Mouse (Mus musculus) gastrocnemius, postnatal 14 days (tissue): ENCODE measurements around the gene Olfr1252. TPM values are rescaled to one million over a fixed set of nuclear protein-coding genes. Genes with fewer than 3 reads are reported as not detected.

Source experiments
- DNase-seq: peaks from one replicate; pipeline ENCODE4 v3.0.0; 2021; ENCODE audit warnings: mixed read lengths
- intact Hi-C: fragments of 180-260 bp; cut with DNase I; formaldehyde crosslinking; loops from one replicate; pipeline ENCODE4 v1.15.1; 2025; ENCODE audit warnings: low total_unique reads
- long read RNA-seq, 2 experiments: library from polyadenylated mRNA; stranded (forward); transcript quantifications; one replicate each; pipeline ENCODE4 v2.0.0; 2021
- total RNA-seq, 2 experiments: library from RNA; stranded (reverse); gene quantifications; 2 replicates each; pipeline ENCODE4 v1.2.3; 2021

Gene Olfr1252
- not detected for total RNA-seq
- long read RNA-seq, experiment 1: 0 reads
- long read RNA-seq, experiment 2: 0 reads

DNA sequence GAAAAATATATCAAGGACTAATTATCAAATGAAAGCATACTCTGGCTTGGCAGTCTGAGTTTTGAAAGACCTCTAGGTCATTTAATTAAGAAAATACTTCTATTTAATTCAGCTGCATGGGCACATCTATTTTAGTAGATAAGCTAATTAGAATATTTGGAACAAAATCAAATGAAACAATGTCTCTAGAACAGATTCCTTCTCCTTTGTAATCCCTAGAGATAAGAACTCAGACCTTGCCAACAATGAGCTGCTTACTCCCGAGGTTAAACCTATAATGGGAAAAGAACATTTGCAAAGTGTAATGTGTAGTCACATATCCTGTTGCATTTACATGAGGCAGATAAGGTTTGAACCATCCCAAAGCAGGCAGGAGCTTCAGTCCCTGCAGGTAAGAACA, at the start of gene Olfr1252:
Olfr1252 (minus strand) TSS at position 101 of the 400 bp plus-strand sequence.
- DNase-seq: no peak
- intact Hi-C loops: no loop called here

DNA sequence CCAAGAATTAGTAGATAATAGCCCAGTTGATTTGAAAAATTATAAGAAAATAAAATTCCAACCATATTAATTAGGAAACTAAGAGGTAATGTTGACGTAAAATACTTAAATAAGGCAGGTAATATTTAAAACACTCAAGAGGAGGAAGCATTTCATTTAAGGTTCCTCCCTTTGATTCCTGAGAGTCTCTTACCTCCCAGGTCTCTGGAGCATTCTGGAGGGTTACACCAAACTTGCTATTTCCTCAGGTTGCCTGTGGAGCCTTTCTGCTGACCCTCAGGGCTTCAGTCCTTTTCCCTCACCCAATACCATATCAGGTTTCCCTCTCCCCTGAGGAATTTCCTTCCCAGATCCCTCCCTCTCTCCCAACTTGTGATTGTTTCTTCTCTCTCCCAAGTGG, 32.2 kb upstream of the Olfr1252 start, which contains the start of gene Olfr1253:
Olfr1253 (minus strand) TSS at position 101 of the 400 bp plus-strand sequence.
- intact Hi-C loops: no loop called here
- no peak for DNase-seq

DNA sequence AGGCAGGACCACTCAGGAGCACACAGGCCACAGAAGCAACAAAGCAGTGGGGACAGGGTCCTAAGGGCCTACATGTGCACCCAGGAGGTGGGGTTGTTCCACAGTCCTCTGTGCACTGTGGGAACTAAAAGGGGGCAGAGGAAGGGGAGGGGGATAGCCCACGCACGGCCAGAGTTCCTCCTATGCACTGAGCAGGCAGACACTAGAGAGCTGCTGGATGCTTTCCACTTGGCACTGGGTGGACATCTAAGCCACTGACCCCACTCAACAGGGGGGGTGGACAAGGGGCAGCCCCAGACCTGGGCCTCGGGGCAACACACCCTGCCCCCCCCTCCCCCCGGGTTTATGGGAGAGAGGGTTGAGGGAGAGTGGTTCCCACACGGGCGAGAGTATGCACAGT, 32.8 kb downstream of the Olfr1252 start:
- no peak for DNase-seq
- intact Hi-C loops: no loop called here

DNA sequence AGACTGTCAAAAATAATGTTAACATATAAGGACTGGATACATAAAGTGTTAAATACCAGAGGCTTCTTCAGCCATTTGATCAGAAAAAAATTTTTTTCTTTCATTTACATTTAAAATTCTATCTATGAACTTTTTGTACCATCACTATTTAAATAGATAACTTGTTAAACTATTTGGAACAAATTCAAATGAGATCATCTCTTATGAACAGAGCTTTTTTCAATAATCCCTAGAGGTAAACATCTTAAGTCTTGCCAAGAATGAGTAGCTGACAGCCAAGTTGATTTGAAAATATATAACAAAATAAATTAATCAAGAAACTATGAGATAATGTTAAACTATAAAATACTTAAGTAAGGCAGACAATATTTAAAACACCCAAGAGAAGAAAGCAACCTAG, 53.0 kb downstream of the Olfr1252 start, which contains the start of gene Olfr1251:
Olfr1251 (minus strand) TSS at position 101 of the 400 bp plus-strand sequence.
- intact Hi-C loops: no loop called here
- no peak for DNase-seq

Other genes with a start within 250 kb of the Olfr1252 start
- not detected for gene Olfr1241, start 237.9 kb downstream of the Olfr1252 start, total RNA-seq
- not detected for gene Olfr1242, start 226.7 kb downstream of the Olfr1252 start, total RNA-seq
- not detected for gene Olfr1243, start 193.5 kb downstream of the Olfr1252 start, total RNA-seq
- not detected for gene Olfr1245, start 146.6 kb downstream of the Olfr1252 start, total RNA-seq
- gene Olfr1246, start 131.9 kb downstream of the Olfr1252 start, total RNA-seq: not detected
- not detected for gene Olfr1247, start 110.9 kb downstream of the Olfr1252 start, total RNA-seq
- not detected for gene Olfr1248, start 106.8 kb downstream of the Olfr1252 start, total RNA-seq
- not detected for gene Olfr1249, start 90.0 kb downstream of the Olfr1252 start, total RNA-seq
- gene Olfr1250, start 63.5 kb downstream of the Olfr1252 start, total RNA-seq: not detected
- gene Olfr1251, start 53.1 kb downstream of the Olfr1252 start, total RNA-seq: not detected
- not detected for gene Olfr1253, start 32.1 kb upstream of the Olfr1252 start, total RNA-seq
- gene Olfr1254, start 68.6 kb upstream of the Olfr1252 start, total RNA-seq: not detected
- gene Olfr1255, start 87.0 kb upstream of the Olfr1252 start, total RNA-seq: not detected
- gene Olfr1256, start 116.5 kb upstream of the Olfr1252 start, total RNA-seq: not detected
- not detected for gene Olfr48, start 123.2 kb upstream of the Olfr1252 start, total RNA-seq
- gene Olfr1257, start 153.4 kb upstream of the Olfr1252 start, total RNA-seq: not detected
- gene Olfr1258, start 202.3 kb upstream of the Olfr1252 start, total RNA-seq: not detected
- gene Olfr1259, start 223.7 kb upstream of the Olfr1252 start, total RNA-seq: not detected
- not detected for gene Olfr1260, start 249.3 kb upstream of the Olfr1252 start, total RNA-seq